Mouse (Mus musculus): ENCODE results near the gene Rab5b. TPM values are rescaled to one million over a fixed set of nuclear protein-coding genes. Genes with fewer than 3 reads are reported as not detected.
A peak's percentile ranks its signal among the peaks of the same experiment; 100 is the strongest.

The Rab5b gene
- polyA plus RNA-seq, 1 experiment from 2014 or later: 34.2 TPM

GRCm38 (mm10) chr10:128695411-128695991 lies 563 bp downstream of the Rab5b start:
- peak overlapping the region; percentile 87 for H3K4me3 ChIP-seq
- ATAC-seq: no peak
- 1% methylated on average over 22 of the region's 22 CpGs for WGBS (ENCODE audit: insufficient replicate concordance)
- H3K9ac ChIP-seq: peak overlapping the region; percentile 94
- no peaks in the 10 kb centered on the region for H3K27me3 ChIP-seq (replicated peaks)
- H3K4me1 ChIP-seq: peaks cover 42% of the 10 kb centered on the region
- peak overlapping the region; percentile 94 for H3K27ac ChIP-seq
- peak overlapping the region; percentile 80 for H3K4me2 ChIP-seq
- H3K9me3 ChIP-seq (replicated peaks): no peaks in the 10 kb centered on the region
- peaks cover 38% of the 10 kb centered on the region for H3K36me3 ChIP-seq

DNA sequence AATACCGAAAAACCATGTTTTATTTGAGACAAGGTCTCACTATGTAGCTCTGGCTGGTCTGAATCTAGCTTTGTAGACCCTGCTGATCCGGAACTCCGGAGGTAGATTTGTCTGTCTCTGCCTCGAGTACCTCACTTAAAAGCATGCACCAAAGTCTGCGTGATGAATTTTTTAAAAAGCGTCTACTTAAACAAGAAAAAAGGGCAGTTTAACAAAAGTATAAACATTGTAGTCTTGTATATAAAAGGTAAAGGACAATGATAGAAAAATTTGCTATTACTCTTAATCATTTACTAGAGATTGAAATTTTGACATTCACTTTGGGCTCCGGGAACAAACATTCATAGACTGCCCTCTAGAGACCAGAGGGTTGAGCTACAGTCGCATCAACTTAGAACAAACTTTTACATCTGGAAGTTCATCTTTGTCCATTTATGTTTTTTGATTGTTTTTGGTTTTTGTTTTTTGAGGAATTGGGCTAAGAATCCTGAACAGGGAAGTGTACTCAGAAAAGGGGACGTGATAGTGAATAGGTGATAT lies 21.5 kb downstream of the Rab5b start:
- H3K9me3 ChIP-seq (replicated peaks): no peaks in the 10 kb centered on the region
- WGBS (ENCODE audit: insufficient replicate concordance): 1% methylated on average over 9 of the region's 9 CpGs
- H3K4me3 ChIP-seq: peak overlapping the region; percentile 75
- peak overlapping the region; percentile 80 for H3K27ac ChIP-seq
- H3K4me2 ChIP-seq: peak overlapping the region; percentile 99
- H3K4me1 ChIP-seq: peaks cover 17% of the 10 kb centered on the region
- no peak for ATAC-seq
- H3K36me3 ChIP-seq: peaks cover 14% of the 10 kb centered on the region
- peak overlapping the region; percentile 78 for H3K9ac ChIP-seq
- H3K27me3 ChIP-seq (replicated peaks): peaks cover 41% of the 10 kb centered on the region

DNA sequence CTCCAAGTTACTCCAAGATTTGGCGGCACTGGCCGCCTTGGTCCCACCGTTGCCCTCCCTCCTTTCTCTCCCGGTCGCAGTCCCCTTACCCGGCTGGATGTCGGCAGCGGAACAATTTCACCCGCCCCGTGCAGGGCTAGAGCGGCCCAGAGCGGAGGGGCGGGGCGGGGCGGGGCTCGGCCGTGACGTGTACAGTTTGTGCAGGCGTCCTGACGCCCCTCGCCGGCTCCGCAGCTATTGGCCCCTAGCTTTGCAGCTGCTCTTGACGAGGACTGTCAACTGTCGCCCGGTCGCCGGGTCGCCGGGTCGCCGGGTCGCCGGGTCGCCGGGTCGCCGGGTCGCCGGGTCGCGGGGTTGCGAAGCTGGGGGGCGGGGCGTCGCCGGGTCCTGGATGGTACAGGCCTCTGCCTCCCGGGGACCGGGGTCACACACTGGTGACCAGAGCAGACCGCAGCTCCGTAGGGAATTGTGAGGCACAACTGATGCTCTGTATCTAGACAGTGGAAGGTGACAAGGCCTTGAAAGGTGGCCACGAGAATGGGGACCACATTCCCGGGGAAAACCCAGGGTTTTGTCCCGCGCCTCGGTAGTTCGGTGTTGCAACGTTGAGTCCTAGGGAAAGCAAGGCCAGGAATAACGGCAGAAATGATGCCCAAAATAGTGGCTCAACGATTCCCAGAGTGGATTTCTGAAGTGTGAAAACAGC lies 22.1 kb downstream of the Rab5b start, which contains the start of gene Suox:
Gene Suox, minus strand, starts transcription at position 311 of the 706 bp plus-strand sequence.
- Histone ChIP-seq H3K4me1 (peaks cover 23% of the 10 kb centered on the region), H3K4me2 (peak within 1 kb of the TSS; percentile 99), H3K9ac (peak within 1 kb of the TSS; percentile 78), H3K4me3 (peak within 1 kb of the TSS; percentile 75), H3K27me3 (replicated peaks) (peaks cover 47% of the 10 kb centered on the region), H3K9me3 (replicated peaks) (no peaks in the 10 kb centered on the region), H3K36me3 (peaks cover 8% of the 10 kb centered on the region), H3K27ac (peak within 1 kb of the TSS; percentile 80)
- WGBS (ENCODE audit: insufficient replicate concordance): under 1% methylated on average over 45 of the region's 60 CpGs
- peak; percentile 96 for ATAC-seq

DNA sequence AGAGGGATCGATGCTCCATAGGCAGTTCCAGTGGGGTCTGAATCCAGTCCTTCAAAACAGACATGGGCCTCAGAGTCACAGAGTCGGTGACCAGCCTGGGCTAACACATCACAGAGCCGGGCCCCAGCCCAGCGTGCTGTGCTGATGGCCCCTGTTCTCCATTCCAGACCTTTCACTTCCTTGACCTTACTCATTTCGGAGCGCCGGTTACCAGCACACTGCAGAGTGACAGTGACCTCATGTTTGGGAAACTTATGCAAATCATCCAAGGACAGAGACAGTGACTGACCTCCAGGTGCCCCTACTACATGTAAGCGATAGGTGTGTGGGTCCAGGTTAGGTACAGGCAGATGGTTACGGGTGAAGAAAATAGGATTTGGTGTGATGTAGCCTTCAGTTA lies 24.9 kb downstream of the Rab5b start:
- Histone ChIP-seq H3K4me1 (peaks cover 30% of the 10 kb centered on the region), H3K27ac (no peak overlapping the region), H3K9me3 (replicated peaks) (no peaks in the 10 kb centered on the region), H3K4me2 (no peak overlapping the region), H3K36me3 (0 out of 2 replicates have a peak, but pooled peaks cover 5% of the 10 kb centered on the region), H3K4me3 (no peak overlapping the region), H3K27me3 (replicated peaks) (peaks cover 68% of the 10 kb centered on the region), H3K9ac (no peak overlapping the region)
- no peak for ATAC-seq
- 84% methylated on average over 9 of the region's 9 CpGs for WGBS (ENCODE audit: insufficient replicate concordance)

DNA sequence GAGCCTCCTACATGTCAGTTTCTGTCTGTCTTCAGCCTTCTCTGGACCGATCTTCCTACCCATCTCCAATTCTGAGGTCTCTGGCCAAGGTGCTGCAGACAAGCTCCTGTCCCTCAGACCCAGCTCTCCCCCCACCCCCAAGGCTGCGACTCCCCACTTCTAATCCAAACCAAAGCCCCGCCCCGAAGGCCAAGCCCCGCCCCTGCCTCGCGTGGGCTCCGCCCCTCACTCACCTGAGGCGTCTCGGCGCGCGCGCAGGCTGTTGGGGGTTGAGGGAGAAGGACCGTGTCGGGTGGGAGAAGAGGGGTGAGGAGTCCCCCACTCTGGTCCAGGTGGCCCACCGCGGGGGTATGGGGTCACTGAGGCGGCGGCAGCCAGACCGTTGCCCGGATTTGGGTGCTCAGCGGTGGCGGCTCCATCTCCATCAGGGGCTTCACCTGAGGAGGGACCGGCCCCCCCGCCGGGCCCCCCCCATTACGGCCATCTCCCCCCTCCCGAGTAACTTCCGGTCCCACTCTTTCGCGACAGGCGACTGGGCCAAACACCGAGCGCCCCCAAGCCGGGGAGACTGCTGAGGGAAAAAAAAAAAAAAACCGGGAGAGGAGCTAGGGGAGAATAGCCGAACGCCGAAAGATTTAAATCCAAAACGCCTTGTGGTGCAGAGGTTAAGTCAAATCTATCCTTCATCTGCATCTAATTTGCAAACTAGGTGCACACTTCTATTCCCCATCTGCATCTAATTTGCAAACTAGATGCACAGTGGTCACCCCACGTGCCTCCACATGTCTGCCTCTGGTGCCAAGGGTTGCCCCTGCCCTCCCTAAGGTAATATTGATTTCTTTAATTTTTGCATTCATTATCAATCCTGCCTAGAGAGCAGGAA lies 27.0 kb downstream of the Rab5b start:
- no peaks in the 10 kb centered on the region for H3K9me3 ChIP-seq (replicated peaks)
- peak overlapping the region; percentile 90 for H3K4me2 ChIP-seq
- WGBS (ENCODE audit: insufficient replicate concordance): 3% methylated on average over 42 of the region's 42 CpGs
- H3K4me3 ChIP-seq: peak overlapping the region; percentile 62
- peak overlapping the region; percentile 58 for H3K9ac ChIP-seq
- H3K27me3 ChIP-seq (replicated peaks): peaks cover 68% of the 10 kb centered on the region
- no peak for ATAC-seq
- peaks cover 46% of the 10 kb centered on the region for H3K4me1 ChIP-seq
- 0 out of 2 replicates have a peak, but pooled peaks cover 5% of the 10 kb centered on the region for H3K36me3 ChIP-seq
- no peak overlapping the region for H3K27ac ChIP-seq

DNA sequence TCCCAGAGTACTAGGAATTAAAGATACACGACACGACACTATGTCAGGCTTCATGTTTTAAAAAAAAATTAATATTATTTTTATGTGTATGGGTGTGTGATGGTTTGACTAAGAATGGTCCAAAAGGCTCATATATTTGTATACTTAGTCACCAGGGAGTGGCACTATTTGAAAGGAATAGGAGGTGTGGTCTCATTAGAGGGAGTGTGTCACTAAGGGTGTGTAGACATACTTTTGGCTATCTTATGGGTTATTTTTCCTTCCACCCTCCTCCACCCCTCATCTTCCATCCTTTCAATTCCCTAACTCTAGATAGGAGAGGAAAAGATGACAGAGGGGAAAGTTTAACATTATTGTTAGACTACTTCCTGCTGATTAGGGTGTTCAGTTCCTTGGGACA lies 30.3 kb downstream of the Rab5b start:
- no peaks in the 10 kb centered on the region for H3K9me3 ChIP-seq (replicated peaks)
- H3K9ac ChIP-seq: no peak overlapping the region
- no peak overlapping the region for H3K4me3 ChIP-seq
- no peak for ATAC-seq
- 87% methylated on average over 2 of the region's 2 CpGs for WGBS (ENCODE audit: insufficient replicate concordance)
- no peaks in the 10 kb centered on the region for H3K36me3 ChIP-seq
- H3K4me2 ChIP-seq: peak overlapping the region; percentile 42; the same call in 1 of the 2 replicates
- H3K4me1 ChIP-seq: peaks cover 52% of the 10 kb centered on the region
- peaks cover 45% of the 10 kb centered on the region for H3K27me3 ChIP-seq (replicated peaks)
- H3K27ac ChIP-seq: peak overlapping the region; percentile 69; the same call in 1 of the 2 replicates

DNA sequence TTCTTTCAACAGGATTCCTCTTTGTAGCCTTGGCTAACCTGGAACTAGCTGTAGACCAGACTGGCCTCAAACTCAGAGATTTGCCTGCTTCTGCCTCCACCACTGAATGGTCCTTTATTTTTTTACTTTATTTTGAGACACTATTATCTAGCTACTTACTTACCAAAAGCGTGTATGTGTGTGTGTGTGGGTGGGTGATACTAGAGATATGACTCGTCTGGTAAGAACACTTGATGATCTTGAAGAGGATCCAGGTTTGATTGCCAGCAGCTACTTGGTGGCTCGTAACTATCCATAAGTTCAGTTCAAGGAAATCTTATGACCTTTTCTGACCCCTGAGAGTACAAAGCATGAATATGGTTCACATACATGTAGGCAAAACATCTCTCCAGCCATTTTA lies 30.8 kb downstream of the Rab5b start:
- Histone ChIP-seq H3K4me2 (peak overlapping the region; percentile 42), H3K9ac (peak overlapping the region; percentile 12; the same call in 1 of the 2 replicates), H3K27ac (peak overlapping the region; percentile 69), H3K4me1 (peaks cover 52% of the 10 kb centered on the region), H3K9me3 (replicated peaks) (no peaks in the 10 kb centered on the region), H3K4me3 (no peak overlapping the region), H3K27me3 (replicated peaks) (peaks cover 43% of the 10 kb centered on the region), H3K36me3 (no peaks in the 10 kb centered on the region)
- WGBS (ENCODE audit: insufficient replicate concordance): 30% methylated on average over 3 of the region's 3 CpGs
- ATAC-seq: peak; percentile 68

- H3K4me2 ChIP-seq: peak overlapping the region; percentile 42
- H3K36me3 ChIP-seq: no peaks in the 10 kb centered on the region
- H3K4me3 ChIP-seq: no peak overlapping the region
- H3K27me3 ChIP-seq (replicated peaks): peaks cover 40% of the 10 kb centered on the region
- peak overlapping the region; percentile 69 for H3K27ac ChIP-seq
- no peaks in the 10 kb centered on the region for H3K9me3 ChIP-seq (replicated peaks)
- peak overlapping the region; percentile 12; the same call in 1 of the 2 replicates for H3K9ac ChIP-seq
- WGBS (ENCODE audit: insufficient replicate concordance): 28% methylated on average over 3 of the region's 3 CpGs
- H3K4me1 ChIP-seq: peaks cover 52% of the 10 kb centered on the region
- ATAC-seq: peak; percentile 87
Observed at GRCm38 (mm10) chr10:128664808-128665207, 31.3 kb downstream of the Rab5b start.

DNA sequence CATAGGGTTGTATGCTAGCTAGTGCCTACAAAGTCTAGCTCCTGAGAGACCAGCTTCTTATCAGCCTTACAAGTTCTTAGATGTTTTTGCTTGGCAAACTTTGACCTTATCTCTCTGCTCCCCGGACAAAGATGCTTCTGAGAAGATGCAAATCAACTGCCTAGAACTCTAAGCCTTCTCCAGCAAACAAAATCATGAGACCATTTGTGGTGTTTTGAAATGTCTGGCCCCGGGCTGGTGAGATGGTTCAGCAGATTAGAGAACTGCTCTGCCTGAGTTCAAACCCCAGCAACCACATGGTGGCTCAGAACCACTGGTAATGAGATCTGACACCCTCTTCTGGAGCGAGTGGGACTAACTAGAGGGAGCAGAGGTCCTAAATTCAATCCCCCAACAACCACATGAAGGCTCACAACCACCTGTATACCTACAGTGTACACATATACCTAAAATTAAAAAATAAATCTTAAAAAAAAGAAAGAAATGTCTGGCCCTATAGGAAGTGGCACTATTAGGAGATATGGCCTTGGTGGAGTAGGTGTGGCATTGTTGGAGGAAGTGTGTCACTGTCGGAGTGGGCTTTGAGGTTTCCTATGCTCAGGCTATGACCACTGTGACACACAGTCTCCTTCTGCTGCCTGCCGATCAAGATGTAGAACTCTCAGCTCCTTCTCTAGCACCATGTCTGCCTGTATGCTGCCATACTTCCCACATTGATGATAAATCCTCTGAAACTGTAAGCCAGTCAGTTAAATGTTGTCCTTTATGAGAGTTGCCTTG lies 32.4 kb downstream of the Rab5b start:
- Histone ChIP-seq H3K4me2 (no peak overlapping the region; the same call in 1 of the 2 replicates), H3K27ac (0 out of 2 replicates have a peak overlapping the region, but pooled peaks have one; percentile 31), H3K9me3 (replicated peaks) (no peaks in the 10 kb centered on the region), H3K4me1 (peaks cover 43% of the 10 kb centered on the region), H3K27me3 (replicated peaks) (peaks cover 39% of the 10 kb centered on the region), H3K9ac (no peak overlapping the region), H3K36me3 (no peaks in the 10 kb centered on the region), H3K4me3 (no peak overlapping the region)
- ATAC-seq: no peak
- 21% methylated on average over 5 of the region's 5 CpGs for WGBS (ENCODE audit: insufficient replicate concordance)

- H3K4me2 ChIP-seq: no peak overlapping the region
- no peak overlapping the region for H3K4me3 ChIP-seq
- H3K27me3 ChIP-seq (replicated peaks): peaks cover 39% of the 10 kb centered on the region
- no peak overlapping the region for H3K9ac ChIP-seq
- no peaks in the 10 kb centered on the region for H3K36me3 ChIP-seq
- peaks cover 41% of the 10 kb centered on the region for H3K4me1 ChIP-seq
- no peak for ATAC-seq
- H3K27ac ChIP-seq: no peak overlapping the region
- no peaks in the 10 kb centered on the region for H3K9me3 ChIP-seq (replicated peaks)
Observed at GRCm38 (mm10) chr10:128662465-128662864, 33.6 kb downstream of the Rab5b start.

GRCm38 (mm10) chr10:128659490-128659889 lies 36.6 kb downstream of the Rab5b start:
- Histone ChIP-seq H3K27me3 (replicated peaks) (peaks cover 41% of the 10 kb centered on the region), H3K36me3 (no peaks in the 10 kb centered on the region), H3K9me3 (replicated peaks) (no peaks in the 10 kb centered on the region), H3K4me3 (no peak overlapping the region), H3K27ac (no peak overlapping the region), H3K4me1 (peaks cover 40% of the 10 kb centered on the region), H3K9ac (no peak overlapping the region), H3K4me2 (no peak overlapping the region)
- ATAC-seq: no peak
- WGBS (ENCODE audit: insufficient replicate concordance): 42% methylated on average over 9 of the region's 9 CpGs
